Mouse (Mus musculus) adrenal gland, adult 2 months (tissue): ENCODE data around the gene Atp2a2. TPM values are rescaled to one million over a fixed set of nuclear protein-coding genes. Genes with fewer than 3 reads are reported as not detected.

Source experiments
- DNase-seq: peaks from one replicate; pipeline ENCODE4 v3.0.0; 2021
- polyA plus RNA-seq: library from polyadenylated mRNA; depleted of rRNA; stranded (reverse); fragments of >200 nt; gene quantifications from 2 replicates; pipeline ENCODE4 v1.2.3, GENCODE M21; 2012
- total RNA-seq, 2 experiments: library from RNA; stranded (reverse); gene quantifications; 2 replicates each; pipeline ENCODE4 v1.2.3; 2021

Gene Atp2a2
- total and polyA plus RNA-seq, 3 experiments, result 50.5 to 186 (median 159) TPM

- no peak for DNase-seq
Observed at GRCm38 (mm10) chr5:122520254-122521129, 18.5 kb upstream of the Atp2a2 start.

GRCm38 (mm10) chr5:122519043-122519660, 17.1 kb upstream of the Atp2a2 start:
- DNase-seq, result no peak

GRCm38 (mm10) chr5:122518247-122518646, 16.2 kb upstream of the Atp2a2 start:
- no peak for DNase-seq

- peak; percentile 35 for DNase-seq
Observed at GRCm38 (mm10) chr5:122516901-122517300, 14.9 kb upstream of the Atp2a2 start.

- DNase-seq, result no peak
Observed at GRCm38 (mm10) chr5:122516029-122516730, 14.2 kb upstream of the Atp2a2 start.

GRCm38 (mm10) chr5:122514127-122514521, 12.1 kb upstream of the Atp2a2 start:
- no peak for DNase-seq

- no peak for DNase-seq
Observed at GRCm38 (mm10) chr5:122513421-122514126, 11.5 kb upstream of the Atp2a2 start.

GRCm38 (mm10) chr5:122512011-122512410, 10.0 kb upstream of the Atp2a2 start:
- no peak for DNase-seq

- peak; percentile 43 for DNase-seq
Observed at GRCm38 (mm10) chr5:122511405-122511804, 9.4 kb upstream of the Atp2a2 start.

GRCm38 (mm10) chr5:122510651-122511157, 8.7 kb upstream of the Atp2a2 start:
- DNase-seq, result peak; percentile 48

- no peak for DNase-seq
Observed at GRCm38 (mm10) chr5:122509608-122510007, 7.6 kb upstream of the Atp2a2 start.

GRCm38 (mm10) chr5:122508861-122509306, 6.9 kb upstream of the Atp2a2 start:
- no peak for DNase-seq

GRCm38 (mm10) chr5:122507396-122507795, 5.4 kb upstream of the Atp2a2 start:
- no peak for DNase-seq

- DNase-seq, result no peak
Observed at GRCm38 (mm10) chr5:122506462-122506861, 4.4 kb upstream of the Atp2a2 start.

- no peak for DNase-seq
Observed at GRCm38 (mm10) chr5:122505554-122505953, 3.5 kb upstream of the Atp2a2 start.

GRCm38 (mm10) chr5:122503760-122504119, 1.7 kb upstream of the Atp2a2 start:
- DNase-seq, result no peak

GRCm38 (mm10) chr5:122503015-122503759, 1.2 kb upstream of the Atp2a2 start:
- DNase-seq, result no peak

GRCm38 (mm10) chr5:122501101-122502076, 636 bp downstream of the Atp2a2 start:
- DNase-seq, result peak; percentile 79

GRCm38 (mm10) chr5:122500563-122500962, 1.5 kb downstream of the Atp2a2 start:
- DNase-seq, result no peak

GRCm38 (mm10) chr5:122500141-122500540, 1.9 kb downstream of the Atp2a2 start:
- no peak for DNase-seq
